In genomic region chr7:135537341-135537901, GRCm38 (mm10) we compare ENCODE assay signal across 8 mouse cellular contexts. TPM values are rescaled to one million over a fixed set of nuclear protein-coding genes. Genes with fewer than 3 reads are reported as not detected.
DNase-seq lines count a peak whose midpoint lies in the region; ATAC-seq lines count a peak whose summit lies in the region.

TSS of gene Ptpre (plus strand) at chr7:135537481.

- peak; percentile 85 for ATAC-seq in megakaryocyte, adult 5-6 weeks (ENCODE audit: poor library complexity, severe bottlenecking)

- DNase-seq in adipocyte (ENCODE audit: low spot score), result peak; percentile 5
- DNase-seq in embryo, embryonic 10 days (ENCODE audit: low spot score), result peak; percentile 77
- peak; percentile 91 for DNase-seq in gastrocnemius, postnatal 10 days
- peak; percentile 35 for DNase-seq in hindlimb bud, embryonic 11.5 days (ENCODE audit: extremely low spot score, low read depth, low spot score)
- peak; percentile 80 for DNase-seq in left cerebral cortex, adult 8-10 months (ENCODE audit: low spot score in 2 of 2)
- peak; percentile 88 for DNase-seq in right cerebral cortex, adult 18-20 months
- peak; percentile 80 for DNase-seq in urinary bladder, adult 2 months (ENCODE audit: low spot score)

RNA-seq across cellular contexts. Expression of gene Ptpre, which starts in this region (rescaled TPM):
- total RNA-seq in gastrocnemius, postnatal 10 days (2021), result 10 to 100 TPM in 1 of 2 experiments, 1 to 10 TPM in 1; 8.2 to 10.6 TPM
- 10 to 100 TPM; 26.4 to 28.1 (median 27.5) TPM for total RNA-seq in left cerebral cortex, adult 8-10 months (2022)
- total RNA-seq in megakaryocyte, adult 5-6 weeks (2015), result 86.4 and 88.1 TPM in 2 replicates
- 83.6 and 93.5 TPM in 2 replicates for total RNA-seq in megakaryocyte, adult 5-6 weeks (2017)
- polyA plus RNA-seq in urinary bladder, adult 2 months (2012; rRNA removed), result 6.5 and 7.4 TPM in 2 replicates

Comparison
In these comparisons a context has a peak if more than half of its experiments do, and no peak if none do; other contexts are left out.
1. Peak in every context shown above with its lines: DNase-seq and ATAC-seq.
2. DNase-seq: peak in every context shown above with its lines; median percentile 91 in gastrocnemius, postnatal 10 days; 88 in right cerebral cortex, adult 18-20 months; 80 in left cerebral cortex, adult 8-10 months; 80 in urinary bladder, adult 2 months; 77 in embryo, embryonic 10 days; 35 in hindlimb bud, embryonic 11.5 days; 5 in adipocyte.